Mouse (Mus musculus): ENCODE results near the gene Ndufaf7. TPM values are rescaled to one million over a fixed set of nuclear protein-coding genes. Genes with fewer than 3 reads are reported as not detected.

Gene Ndufaf7
- polyA plus RNA-seq, 1 experiment from 2014 or later = 43.8 TPM

DNA sequence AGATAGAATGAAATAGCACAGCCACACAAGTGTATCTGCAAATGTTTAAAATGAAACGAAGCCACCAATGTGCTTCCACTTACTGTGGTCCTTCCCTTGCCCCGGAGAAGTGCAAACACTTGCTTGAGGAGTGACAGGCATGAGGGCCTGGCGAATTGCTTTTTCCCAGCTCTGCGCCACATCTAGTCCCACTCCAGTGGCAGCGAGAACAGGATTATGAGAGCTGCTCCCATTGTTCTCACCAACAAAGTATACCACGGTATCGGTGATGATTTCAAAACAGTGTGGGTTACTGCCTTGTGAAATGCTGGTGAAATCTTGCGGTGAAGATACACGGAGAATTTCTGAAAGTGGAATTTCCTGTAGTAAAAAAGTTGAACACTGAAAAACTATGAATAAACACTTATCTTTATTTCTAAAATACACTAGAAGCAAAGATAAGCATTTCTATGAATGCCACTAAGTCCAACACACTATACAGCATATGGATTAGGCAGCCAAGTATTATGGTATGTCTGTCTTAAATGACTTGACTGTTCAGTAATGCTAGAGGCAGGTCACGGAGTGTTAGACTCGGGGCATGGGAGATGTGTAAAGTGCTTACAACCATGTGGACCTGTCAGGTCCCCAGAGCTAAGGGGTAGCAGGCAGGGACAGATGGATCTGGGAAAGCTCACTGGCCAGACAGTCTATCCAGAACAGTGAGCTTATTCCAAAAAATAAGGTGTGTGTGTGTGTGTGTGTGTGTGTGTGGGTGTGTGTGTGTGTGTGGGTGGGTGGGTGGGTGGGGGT is 29.4 kb downstream of the Ndufaf7 start:
- Histone ChIP-seq H3K9ac (ENCODE audit: low read length) (no peak overlapping the region), H3K4me2 (ENCODE audit: low read length) (no peak overlapping the region), H3K27me3 (replicated peaks; ENCODE audit: control insufficient read depth, insufficient read depth, low read length) (no peaks in the 10 kb centered on the region), H3K4me3 (ENCODE audit: low read depth, low read length) (no peak overlapping the region), H3K27ac (ENCODE audit: low read depth) (no peak overlapping the region), H3K9me3 (ENCODE audit: control insufficient read depth, low read length) (no peaks in the 10 kb centered on the region), H3K4me1 (replicated peaks; ENCODE audit: control insufficient read depth, insufficient read depth, low read length) (no peaks in the 10 kb centered on the region), H3K36me3 (ENCODE audit: control insufficient read depth, insufficient read depth, low read length) (peaks cover 71% of the 10 kb centered on the region)
- no peak for ATAC-seq (replicated peaks; ENCODE audit: low FRiP score, low TSS enrichment, low read depth)
- DNase-seq (ENCODE audit: low spot score) = no peak
- whole genome bisulfite sequencing = 90% methylated on average over 11 of the region's 11 CpGs

DNA sequence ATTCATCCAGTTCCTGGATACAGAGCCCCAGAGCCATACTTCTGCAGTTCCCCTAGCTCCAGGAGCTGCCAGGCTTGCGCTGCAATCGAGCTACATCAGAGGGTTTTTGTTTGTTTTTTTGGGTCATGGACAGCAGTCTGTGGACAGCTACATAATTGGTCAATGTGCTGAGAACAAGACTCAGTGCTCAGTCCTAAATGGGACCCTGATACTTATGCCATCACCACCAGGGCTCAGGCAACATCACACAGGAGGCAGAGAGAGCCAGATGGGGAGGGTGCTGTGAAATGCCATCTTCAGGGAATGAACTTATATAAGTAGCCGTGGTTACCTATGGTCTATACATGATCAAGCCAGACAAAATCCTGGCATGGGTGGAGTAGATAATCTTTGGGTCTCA is 31.6 kb downstream of the Ndufaf7 start:
- Histone ChIP-seq H3K9ac (ENCODE audit: low read length) (no peak overlapping the region), H3K27ac (ENCODE audit: low read depth) (no peak overlapping the region), H3K4me1 (replicated peaks; ENCODE audit: control insufficient read depth, insufficient read depth, low read length) (no peaks in the 10 kb centered on the region), H3K4me2 (ENCODE audit: low read length) (no peak overlapping the region), H3K4me3 (ENCODE audit: low read depth, low read length) (no peak overlapping the region), H3K27me3 (replicated peaks; ENCODE audit: control insufficient read depth, insufficient read depth, low read length) (no peaks in the 10 kb centered on the region), H3K9me3 (ENCODE audit: control insufficient read depth, low read length) (no peaks in the 10 kb centered on the region), H3K36me3 (ENCODE audit: control insufficient read depth, insufficient read depth, low read length) (peaks cover 72% of the 10 kb centered on the region)
- ATAC-seq (replicated peaks; ENCODE audit: low FRiP score, low TSS enrichment, low read depth) (no peak), DNase-seq (ENCODE audit: low spot score) (no peak)
- WGBS = 71% methylated on average over 3 of the region's 3 CpGs

DNA sequence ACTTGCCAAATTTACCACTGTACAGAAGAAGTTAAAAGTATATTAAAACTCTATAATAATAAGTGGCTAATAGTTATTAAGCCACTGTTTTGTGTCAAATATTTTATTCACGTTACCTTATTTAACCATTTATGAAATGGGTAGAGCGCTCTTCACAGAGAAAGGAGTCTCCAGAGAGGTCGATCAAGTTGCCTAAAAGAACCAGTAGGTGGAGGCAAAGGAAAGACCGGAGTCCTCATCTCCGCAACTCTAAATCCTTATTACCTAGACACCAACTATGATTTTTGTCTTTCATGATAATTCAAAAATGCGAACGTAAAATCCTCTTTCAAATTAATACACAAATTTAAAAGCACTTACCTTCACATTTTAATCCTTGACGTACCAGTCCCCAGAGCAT is 46.2 kb downstream of the Ndufaf7 start:
- Histone ChIP-seq H3K9ac (ENCODE audit: low read length) (no peak overlapping the region), H3K4me3 (ENCODE audit: low read depth, low read length) (no peak overlapping the region), H3K36me3 (ENCODE audit: control insufficient read depth, insufficient read depth, low read length) (peaks cover 46% of the 10 kb centered on the region), H3K27me3 (replicated peaks; ENCODE audit: control insufficient read depth, insufficient read depth, low read length) (no peaks in the 10 kb centered on the region), H3K9me3 (ENCODE audit: control insufficient read depth, low read length) (no peaks in the 10 kb centered on the region), H3K4me1 (replicated peaks; ENCODE audit: control insufficient read depth, insufficient read depth, low read length) (no peaks in the 10 kb centered on the region), H3K27ac (ENCODE audit: low read depth) (no peak overlapping the region), H3K4me2 (ENCODE audit: low read length) (no peak overlapping the region)
- no peak for DNase-seq (ENCODE audit: low spot score)
- WGBS = 91% methylated on average over 8 of the region's 8 CpGs
- no peak for ATAC-seq (replicated peaks; ENCODE audit: low FRiP score, low TSS enrichment, low read depth)

DNA sequence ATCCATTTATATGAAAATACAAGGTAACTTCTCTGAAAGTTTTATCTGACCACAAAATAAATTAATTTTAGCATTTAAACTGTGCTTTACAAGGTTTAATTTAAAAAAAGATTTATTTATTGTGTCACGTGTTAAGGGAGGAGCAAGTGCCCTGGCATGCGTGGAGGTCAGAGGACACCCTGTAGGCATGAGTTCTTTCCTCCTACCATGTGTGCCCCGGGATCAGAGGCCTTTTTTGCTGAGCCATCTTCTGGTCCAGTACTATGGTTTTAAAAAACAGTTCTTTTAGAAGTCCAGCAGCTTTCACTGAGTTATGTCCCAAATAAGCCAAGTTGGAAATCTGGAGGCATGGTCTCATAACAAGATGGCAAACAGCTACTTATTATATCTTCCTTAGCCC is 46.8 kb downstream of the Ndufaf7 start:
- peaks cover 46% of the 10 kb centered on the region for H3K36me3 ChIP-seq (ENCODE audit: control insufficient read depth, insufficient read depth, low read length)
- ATAC-seq (replicated peaks; ENCODE audit: low FRiP score, low TSS enrichment, low read depth) (no peak), DNase-seq (ENCODE audit: low spot score) (no peak)
- H3K27ac ChIP-seq (ENCODE audit: low read depth) = no peak overlapping the region
- H3K4me3 ChIP-seq (ENCODE audit: low read depth, low read length) = no peak overlapping the region
- 85% methylated on average over 3 of the region's 3 CpGs for WGBS
- no peaks in the 10 kb centered on the region for H3K4me1 ChIP-seq (replicated peaks; ENCODE audit: control insufficient read depth, insufficient read depth, low read length)
- H3K4me2 ChIP-seq (ENCODE audit: low read length) = no peak overlapping the region
- H3K9me3 ChIP-seq (ENCODE audit: control insufficient read depth, low read length) = no peaks in the 10 kb centered on the region
- H3K9ac ChIP-seq (ENCODE audit: low read length) = no peak overlapping the region
- no peaks in the 10 kb centered on the region for H3K27me3 ChIP-seq (replicated peaks; ENCODE audit: control insufficient read depth, insufficient read depth, low read length)

DNA sequence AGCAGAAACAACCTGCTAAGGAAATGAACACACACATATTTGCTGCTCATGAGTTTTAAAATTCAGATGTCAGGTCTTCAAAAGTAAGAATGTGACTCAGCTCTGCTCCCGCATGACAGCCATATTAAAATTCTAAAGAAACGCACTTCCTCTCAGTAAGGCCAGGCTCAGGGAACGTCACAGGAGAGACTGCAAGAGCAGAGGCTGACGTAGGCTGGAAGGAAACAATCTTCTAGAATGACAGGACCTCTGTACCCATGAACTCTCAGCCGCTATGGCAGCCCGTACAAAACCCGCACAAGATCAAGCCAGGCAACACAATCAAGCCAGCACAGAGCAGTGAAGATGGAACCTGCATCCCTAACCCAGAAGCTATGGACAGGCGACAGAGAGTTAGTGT is 52.1 kb downstream of the Ndufaf7 start:
- H3K4me1 ChIP-seq (replicated peaks; ENCODE audit: control insufficient read depth, insufficient read depth, low read length) = 0 out of 2 replicates have a peak, but pooled peaks cover 3% of the 10 kb centered on the region
- no peak overlapping the region for H3K27ac ChIP-seq (ENCODE audit: low read depth)
- H3K9me3 ChIP-seq (ENCODE audit: control insufficient read depth, low read length) = no peaks in the 10 kb centered on the region
- 78% methylated on average over 8 of the region's 8 CpGs for WGBS
- H3K36me3 ChIP-seq (ENCODE audit: control insufficient read depth, insufficient read depth, low read length) = peaks cover 7% of the 10 kb centered on the region
- ATAC-seq (replicated peaks; ENCODE audit: low FRiP score, low TSS enrichment, low read depth) = no peak
- no peak for DNase-seq (ENCODE audit: low spot score)
- no peaks in the 10 kb centered on the region for H3K27me3 ChIP-seq (replicated peaks; ENCODE audit: control insufficient read depth, insufficient read depth, low read length)
- H3K4me2 ChIP-seq (ENCODE audit: low read length) = no peak overlapping the region
- no peak overlapping the region for H3K9ac ChIP-seq (ENCODE audit: low read length)
- H3K4me3 ChIP-seq (ENCODE audit: low read depth, low read length) = no peak overlapping the region

DNA sequence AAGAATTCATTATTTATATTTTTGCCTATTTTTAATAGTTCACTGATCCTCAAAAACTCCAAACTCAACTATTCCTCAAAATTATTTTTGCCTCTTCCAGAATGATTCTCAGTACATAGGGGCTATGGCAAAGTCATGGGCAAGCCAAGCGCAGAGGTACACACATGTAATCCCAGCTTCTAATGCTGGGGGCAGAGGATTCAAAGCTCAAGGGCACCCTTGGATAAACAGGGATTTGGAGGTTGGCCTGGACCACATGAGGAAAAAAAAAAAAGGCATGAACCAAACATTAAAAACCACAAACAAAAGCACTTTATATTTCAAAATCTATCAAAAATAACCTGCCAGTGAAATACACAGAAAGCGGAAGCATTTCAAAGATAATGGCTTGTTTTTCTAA is 54.6 kb downstream of the Ndufaf7 start:
- Histone ChIP-seq H3K9me3 (ENCODE audit: control insufficient read depth, low read length) (no peaks in the 10 kb centered on the region), H3K27ac (ENCODE audit: low read depth) (no peak overlapping the region), H3K4me1 (replicated peaks; ENCODE audit: control insufficient read depth, insufficient read depth, low read length) (peaks cover 7% of the 10 kb centered on the region; the same call in 1 of the 2 replicates), H3K4me2 (ENCODE audit: low read length) (no peak overlapping the region), H3K4me3 (ENCODE audit: low read depth, low read length) (no peak overlapping the region), H3K27me3 (replicated peaks; ENCODE audit: control insufficient read depth, insufficient read depth, low read length) (no peaks in the 10 kb centered on the region), H3K9ac (ENCODE audit: low read length) (no peak overlapping the region), H3K36me3 (ENCODE audit: control insufficient read depth, insufficient read depth, low read length) (no peaks in the 10 kb centered on the region)
- WGBS = 96% methylated on average over 2 of the region's 2 CpGs
- DNase-seq (ENCODE audit: low spot score) (no peak), ATAC-seq (replicated peaks; ENCODE audit: low FRiP score, low TSS enrichment, low read depth) (no peak)

DNA sequence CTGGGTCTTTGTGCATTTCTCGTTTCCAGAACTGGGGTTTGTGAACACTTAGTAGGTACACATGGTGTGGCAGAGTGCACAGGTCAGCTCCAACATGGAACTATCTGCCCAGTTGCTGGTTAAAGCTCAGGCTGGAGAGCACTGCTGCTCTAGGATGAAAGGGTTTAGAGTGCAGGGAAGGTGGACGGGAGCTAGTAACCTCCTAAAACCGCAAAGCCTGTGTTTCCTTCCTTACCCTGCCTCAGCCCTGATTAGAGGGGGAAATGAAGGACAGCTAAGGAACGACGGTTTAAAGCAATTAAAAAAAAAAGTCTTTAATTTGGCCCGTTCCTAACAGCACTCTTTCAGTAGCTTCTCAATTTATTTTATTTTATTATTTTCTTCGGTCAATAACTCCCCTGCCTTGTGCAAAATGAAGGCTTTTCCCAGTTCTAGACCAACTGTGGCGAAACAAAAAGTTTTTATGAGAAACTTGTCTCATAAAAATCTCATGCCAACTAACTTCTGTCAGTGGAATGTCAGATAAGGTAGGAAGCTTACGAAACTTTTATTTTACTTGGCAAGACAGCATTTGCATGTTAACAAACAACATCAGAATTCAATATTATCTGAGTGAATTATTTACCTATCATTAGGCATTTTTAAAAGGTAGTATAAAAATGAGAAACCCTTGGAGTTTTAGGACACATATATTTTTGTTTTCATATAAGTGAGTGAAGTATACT is 55.5 kb downstream of the Ndufaf7 start:
- Histone ChIP-seq H3K36me3 (ENCODE audit: control insufficient read depth, insufficient read depth, low read length) (no peaks in the 10 kb centered on the region), H3K9ac (ENCODE audit: low read length) (no peak overlapping the region), H3K4me1 (replicated peaks; ENCODE audit: control insufficient read depth, insufficient read depth, low read length) (peaks cover 7% of the 10 kb centered on the region; the same call in 1 of the 2 replicates), H3K27me3 (replicated peaks; ENCODE audit: control insufficient read depth, insufficient read depth, low read length) (no peaks in the 10 kb centered on the region), H3K4me2 (ENCODE audit: low read length) (no peak overlapping the region), H3K9me3 (ENCODE audit: control insufficient read depth, low read length) (no peaks in the 10 kb centered on the region), H3K4me3 (ENCODE audit: low read depth, low read length) (no peak overlapping the region), H3K27ac (ENCODE audit: low read depth) (no peak overlapping the region)
- WGBS = 77% methylated on average over 9 of the region's 9 CpGs
- ATAC-seq (replicated peaks; ENCODE audit: low FRiP score, low TSS enrichment, low read depth) = no peak
- DNase-seq (ENCODE audit: low spot score) = no peak

DNA sequence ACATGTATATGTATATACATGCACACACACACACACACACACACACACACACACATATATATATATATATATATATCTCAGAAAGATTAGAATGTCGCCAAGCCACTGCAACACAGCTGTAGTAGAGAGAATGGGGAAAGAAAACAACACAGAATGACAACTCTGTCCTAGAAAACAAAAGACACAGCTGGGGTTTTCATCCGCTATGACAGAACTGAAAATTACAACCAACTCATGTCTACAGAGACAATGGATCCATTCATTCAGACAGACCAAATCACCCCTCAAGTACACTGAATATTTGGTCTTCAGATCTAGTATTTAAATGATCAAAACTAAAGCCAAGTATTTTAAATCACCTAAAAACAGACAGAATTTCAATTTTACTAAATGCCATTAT is 56.7 kb downstream of the Ndufaf7 start:
- WGBS = 72% methylated on average over 2 of the region's 2 CpGs
- H3K4me3 ChIP-seq (ENCODE audit: low read depth, low read length) = no peak overlapping the region
- H3K4me2 ChIP-seq (ENCODE audit: low read length) = no peak overlapping the region
- DNase-seq (ENCODE audit: low spot score) (no peak), ATAC-seq (replicated peaks; ENCODE audit: low FRiP score, low TSS enrichment, low read depth) (no peak)
- no peaks in the 10 kb centered on the region for H3K9me3 ChIP-seq (ENCODE audit: control insufficient read depth, low read length)
- no peaks in the 10 kb centered on the region for H3K36me3 ChIP-seq (ENCODE audit: control insufficient read depth, insufficient read depth, low read length)
- peaks cover 7% of the 10 kb centered on the region; the same call in 1 of the 2 replicates for H3K4me1 ChIP-seq (replicated peaks; ENCODE audit: control insufficient read depth, insufficient read depth, low read length)
- no peak overlapping the region for H3K9ac ChIP-seq (ENCODE audit: low read length)
- no peak overlapping the region for H3K27ac ChIP-seq (ENCODE audit: low read depth)
- H3K27me3 ChIP-seq (replicated peaks; ENCODE audit: control insufficient read depth, insufficient read depth, low read length) = no peaks in the 10 kb centered on the region
